Mouse (Mus musculus) lung, adult 2 months (tissue): ENCODE measurements around the gene Dmc1. TPM values are rescaled to one million over a fixed set of nuclear protein-coding genes. Genes with fewer than 3 reads are reported as not detected.
A peak's percentile ranks its signal among the peaks of the same experiment; 100 is the strongest.

Source experiments
- DNase-seq: peaks from one replicate; pipeline ENCODE4 v3.0.0; 2022
- H3K4me1 ChIP-seq: fragments of 200-500 bp; 2 replicates; pipeline ENCODE4 v1.6.1; 2011; ENCODE audit warnings: low read length; ENCODE audit not compliant: control insufficient read depth, insufficient read depth
- H3K4me3 ChIP-seq: fragments of 200-500 bp; replicated peaks from 2 replicates; pipeline ENCODE3; 2011; ENCODE audit warnings: low read depth, mild to moderate bottlenecking, control low read depth, low read length; ENCODE audit errors: extremely low read depth
- CTCF ChIP-seq: fragments of 200-500 bp; IDR thresholded peaks from 2 replicates; pipeline ENCODE4 v1.5.1; 2011; ENCODE audit warnings: mild to moderate bottlenecking, low read length, control low read depth; ENCODE audit not compliant: insufficient read depth
- POLR2A ChIP-seq: fragments of 200-500 bp; IDR thresholded peaks from 2 replicates; pipeline ENCODE4 v1.6.1; 2011; ENCODE audit warnings: low read depth, mild to moderate bottlenecking, control low read depth, low read length, borderline replicate concordance; ENCODE audit errors: extremely low read depth
- WGBS: fragments of 180-500 bp; shearing (Covaris S2); methylation state at CpG from one replicate; pipeline ENCODE4 v1.1.7; 2018; 5-methylcytosine and 5-hydroxymethylcytosine counted together
- polyA plus RNA-seq: library from polyadenylated mRNA; depleted of rRNA; stranded (reverse); fragments of >200 nt; gene quantifications from 2 replicates; pipeline ENCODE4 v1.2.3, GENCODE M21; 2012; rRNA removed

Gene Dmc1
- polyA plus RNA-seq, 1 experiment, result 0.12 TPM

DNA sequence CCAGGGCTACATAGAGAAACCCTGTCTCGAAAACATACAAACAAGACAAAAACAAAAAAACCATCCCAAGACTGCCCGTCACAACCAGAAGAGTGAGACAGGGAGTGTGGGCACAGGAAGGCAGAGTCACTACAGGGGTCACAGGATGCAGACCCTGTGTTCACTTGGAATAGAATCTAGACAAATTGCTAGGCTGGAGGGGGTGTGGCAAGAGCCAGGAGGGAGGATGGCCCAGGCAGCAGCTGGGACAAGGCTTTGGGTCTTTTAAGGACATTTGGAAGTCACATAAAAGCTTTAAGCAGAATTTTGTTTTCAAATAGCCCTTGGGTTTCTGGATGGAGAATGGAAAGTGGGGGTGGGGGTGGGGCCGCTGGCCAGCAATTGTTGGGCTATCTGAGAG, 86.3 kb downstream of the Dmc1 start:
- TF ChIP-seq POLR2A, result no peak
- TF ChIP-seq CTCF, result no peak
- H3K4me3 ChIP-seq, result no peak overlapping the region
- 0 out of 2 replicates have a peak, but pooled peaks cover 2% of the 10 kb centered on the region for H3K4me1 ChIP-seq
- WGBS, result 68% methylated on average over 3 of the region's 3 CpGs
- DNase-seq, result no peak

DNA sequence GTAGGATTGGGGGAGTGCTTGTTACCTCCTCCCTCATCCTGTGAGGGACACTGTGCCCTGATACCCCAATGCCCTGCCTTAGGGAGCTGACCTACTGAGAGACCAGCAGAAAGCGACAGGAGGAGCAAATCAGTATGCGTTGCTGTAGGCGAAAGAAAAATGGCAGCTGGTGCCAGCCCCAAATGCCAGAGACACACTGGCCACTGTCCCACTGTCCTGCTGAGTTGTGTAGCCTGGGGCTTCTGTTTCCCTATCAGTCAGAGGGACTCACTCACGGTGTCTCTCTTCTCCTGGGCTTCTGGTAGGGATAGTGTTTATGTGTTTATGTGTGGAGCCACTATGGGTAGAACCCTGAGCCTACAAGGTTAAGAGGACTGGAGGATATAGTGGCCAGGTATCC, 87.2 kb downstream of the Dmc1 start:
- H3K4me1 ChIP-seq, result 0 out of 2 replicates have a peak, but pooled peaks cover 2% of the 10 kb centered on the region
- DNase-seq, result no peak
- whole genome bisulfite sequencing, result 81% methylated on average over 4 of the region's 4 CpGs
- TF ChIP-seq POLR2A (no peak), CTCF (no peak)
- no peak overlapping the region for H3K4me3 ChIP-seq

DNA sequence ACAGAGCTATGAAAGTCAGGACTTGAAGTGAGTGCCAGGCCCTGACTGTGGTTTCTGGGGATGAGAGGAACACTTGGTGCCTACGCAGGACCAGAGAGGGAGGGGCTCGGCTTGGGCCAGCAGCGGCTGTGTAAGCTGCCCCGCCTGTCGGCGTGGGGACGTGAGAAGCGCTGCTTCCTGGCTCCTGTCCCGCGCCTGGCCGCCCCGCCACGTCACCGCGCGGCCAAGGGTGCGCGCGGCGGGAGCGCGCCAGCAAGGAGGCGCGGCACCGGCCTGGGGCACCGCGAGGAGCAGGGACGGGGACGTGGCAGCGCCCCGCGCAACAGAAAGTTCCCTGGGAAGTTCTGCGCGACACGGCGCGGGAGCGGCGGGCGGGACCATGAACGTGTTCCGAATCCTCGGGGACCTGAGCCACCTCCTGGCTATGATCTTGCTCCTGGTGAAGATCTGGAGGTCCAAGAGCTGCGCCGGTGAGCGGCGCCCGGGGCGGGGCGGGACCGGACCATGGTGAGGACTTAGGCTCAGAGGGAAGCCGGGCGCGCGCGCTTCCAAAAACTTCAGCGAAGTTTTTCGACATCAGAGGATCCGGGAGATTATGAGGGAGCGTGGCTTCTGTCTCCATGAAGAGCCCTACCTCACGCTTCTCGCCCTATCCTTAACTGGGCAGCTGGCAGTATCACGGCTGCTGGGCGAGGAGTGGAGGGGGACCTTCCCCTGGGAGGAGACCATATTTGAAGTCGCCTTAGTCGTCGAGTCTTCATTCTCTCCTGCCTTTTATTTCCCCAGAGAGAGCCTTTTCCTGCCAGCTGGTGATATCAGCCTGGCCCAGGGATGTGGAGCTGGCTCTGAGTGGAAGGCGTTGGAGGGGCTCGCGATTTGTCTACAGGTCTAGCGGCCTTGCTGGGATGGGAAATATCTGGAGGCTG, 88.5 kb downstream of the Dmc1 start, which contains the start of gene Kdelr3:
TSS of gene Kdelr3 (plus strand) at position 241 of the 926 bp plus-strand sequence.
- peak; percentile 69 for DNase-seq
- 2% methylated on average over 71 of the region's 71 CpGs for WGBS
- TF ChIP-seq POLR2A (peak; percentile 28; the same call in 1 of the 2 replicates), CTCF (no peak)
- H3K4me3 ChIP-seq, result peak within 1 kb of the TSS; percentile 61
- 0 out of 2 replicates have a peak, but pooled peaks cover 5% of the 10 kb centered on the region for H3K4me1 ChIP-seq

DNA sequence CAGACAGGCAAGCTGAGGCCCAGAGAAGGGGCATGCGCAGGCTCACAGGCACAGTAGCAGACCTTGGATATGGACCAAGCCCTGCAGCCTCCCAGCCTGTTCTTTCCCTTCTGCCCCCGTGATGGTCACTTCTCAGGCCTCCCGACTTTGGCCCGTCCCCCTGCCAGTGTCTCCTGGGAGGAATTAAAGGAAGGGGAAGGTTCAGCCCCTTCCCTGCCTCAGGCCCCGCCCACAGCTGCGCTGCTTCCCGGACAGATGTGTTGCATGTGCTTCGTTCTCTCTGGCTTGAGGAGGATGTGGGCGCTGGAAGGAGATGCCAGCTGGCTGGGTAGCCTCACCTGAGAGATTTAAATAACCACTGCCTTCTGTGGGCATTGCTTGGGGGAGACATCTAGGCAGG, 91.0 kb downstream of the Dmc1 start:
- H3K4me1 ChIP-seq, result 0 out of 2 replicates have a peak, but pooled peaks cover 8% of the 10 kb centered on the region
- no peak for DNase-seq
- no peak overlapping the region for H3K4me3 ChIP-seq
- WGBS, result 16% methylated on average over 9 of the region's 9 CpGs
- TF ChIP-seq POLR2A (no peak), CTCF (no peak)

DNA sequence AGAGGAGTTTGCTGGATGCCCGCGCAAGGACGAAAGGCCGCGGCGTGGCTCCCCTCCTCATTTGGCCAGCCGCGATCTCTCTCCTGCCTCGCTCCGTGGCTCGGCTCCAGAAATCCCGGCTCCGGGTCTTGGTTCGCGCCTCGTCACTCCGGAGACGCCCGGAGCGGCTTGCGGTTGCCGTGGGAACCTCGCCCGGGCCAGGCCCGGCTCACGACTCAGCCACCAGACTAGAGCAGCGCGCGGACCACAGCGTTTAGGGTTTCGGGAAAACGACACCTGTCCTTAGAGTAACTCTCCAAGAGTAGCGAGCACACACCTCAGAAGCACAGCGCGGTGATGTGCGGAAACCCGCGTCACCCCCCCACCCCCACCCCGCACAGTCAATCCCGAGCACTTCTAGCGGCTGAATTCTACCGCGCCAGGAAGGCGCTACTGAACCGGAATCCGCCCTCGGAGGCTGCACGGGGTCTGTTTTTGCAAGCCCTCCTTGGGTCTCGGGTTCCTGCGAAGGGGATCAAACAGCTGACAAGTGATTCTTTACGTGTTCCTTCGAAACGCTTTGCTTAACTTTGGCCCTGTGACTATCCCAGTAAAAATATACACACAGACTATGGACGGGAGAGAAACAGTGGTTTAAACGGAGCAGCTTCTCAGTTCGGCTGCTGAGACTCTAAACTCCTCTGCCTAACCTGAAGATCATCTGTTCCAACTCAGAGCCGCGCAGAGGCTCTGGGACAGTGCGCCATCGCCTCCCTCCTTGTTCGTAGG, 93.2 kb downstream of the Dmc1 start:
- Histone ChIP-seq H3K4me1 (0 out of 2 replicates have a peak, but pooled peaks cover 6% of the 10 kb centered on the region), H3K4me3 (peak overlapping the region; percentile 45)
- DNase-seq, result peak; percentile 79
- WGBS, result 7% methylated on average over 61 of the region's 61 CpGs
- TF ChIP-seq CTCF (no peak), POLR2A (no peak)

Other genes starting within 250 kb of the Dmc1 start
- 269 and 331 TPM in 2 replicates for gene Tmem184b, start 201.5 kb downstream of the Dmc1 start, polyA plus RNA-seq
- 90.8 and 109 TPM in 2 replicates for gene Csnk1e, start 149.5 kb downstream of the Dmc1 start, polyA plus RNA-seq
- not detected in 2 replicates for gene Kcnj4, start 99.9 kb downstream of the Dmc1 start, polyA plus RNA-seq
- 16.9 and 19.4 TPM in 2 replicates for gene Kdelr3, start 88.7 kb downstream of the Dmc1 start, polyA plus RNA-seq
- 255 and 299 TPM in 2 replicates for gene Ddx17, start 58.4 kb downstream of the Dmc1 start, polyA plus RNA-seq
- 2.1 and 4.2 TPM in 2 replicates for gene Fam227a, start 53.8 kb upstream of the Dmc1 start, polyA plus RNA-seq
- gene Cby1, start 54.1 kb upstream of the Dmc1 start, polyA plus RNA-seq, result 10.2 and 18.2 TPM in 2 replicates
- gene Tomm22, start 65.8 kb upstream of the Dmc1 start, polyA plus RNA-seq, result 21.3 and 31.9 TPM in 2 replicates
- gene Josd1, start 82.8 kb upstream of the Dmc1 start, polyA plus RNA-seq, result 16.3 and 22.2 TPM in 2 replicates
- gene Gtpbp1, start 85.7 kb upstream of the Dmc1 start, polyA plus RNA-seq, result 33.4 and 37.3 TPM in 2 replicates
- 74.7 and 88.6 TPM in 2 replicates for gene Sun2, start 137.4 kb upstream of the Dmc1 start, polyA plus RNA-seq
- gene Dnal4, start 172.7 kb upstream of the Dmc1 start, polyA plus RNA-seq, result 51.1 and 51.2 TPM in 2 replicates
- 3.1 and 3.7 TPM in 2 replicates for gene Nptxr, start 199.7 kb upstream of the Dmc1 start, polyA plus RNA-seq
- gene Npcd, start 229.1 kb upstream of the Dmc1 start, polyA plus RNA-seq, result 0.50 and 1.4 TPM in 2 replicates
- gene Cbx6, start 229.6 kb upstream of the Dmc1 start, polyA plus RNA-seq, result 87.3 and 94.1 TPM in 2 replicates